Mouse (Mus musculus) testis, adult 2 months (tissue): ENCODE measurements at regions not wholly inside any gene's neighbourhood (a gene's known extent, or its start where the extent isn't known, plus 50 kb on each side); places are given as distances from the start of the nearest gene placed in this dataset.

Experiments used
- CTCF ChIP-seq: fragments of 200-500 bp; IDR thresholded peaks from 2 replicates; pipeline ENCODE4 v1.5.1; 2012; ENCODE audit warnings: low read depth, mild to moderate bottlenecking, inconsistent platforms, low read length, moderate library complexity; ENCODE audit not compliant: control insufficient read depth, insufficient read depth, insufficient replicate concordance
- POLR2A ChIP-seq: fragments of 200-500 bp; IDR thresholded peaks from 2 replicates; pipeline ENCODE4 v1.6.1; 2012; ENCODE audit warnings: low read depth, mild to moderate bottlenecking, inconsistent platforms, low read length, moderate library complexity; ENCODE audit not compliant: control insufficient read depth

- TF ChIP-seq POLR2A (no peak), CTCF (no peak)
These were observed 104.9 kb downstream of the Efnb2 start for GRCm38 (mm10) chr8:8556152-8556551.
